Mouse (Mus musculus): Measurements from ENCODE around the gene 6030468B19Rik.

GRCm38 (mm10) chr11:117839021-117839420 is 41.6 kb downstream of the 6030468B19Rik start:
- no peak for TF ChIP-seq ZNF384 (IDR thresholded peaks at IDR 0.05; ENCODE audit: low read depth, low read length)
- no peak for TF ChIP-seq CHD2 (IDR thresholded peaks at IDR 0.05; ENCODE audit: low read depth, low read length)
- no peak for TF ChIP-seq MAFK (IDR thresholded peaks at IDR 0.05; ENCODE audit: insufficient read depth, low read depth, low read length)
